Mouse (Mus musculus): Measurements from ENCODE around the gene Tubg1.

Tubg1 gene

DNA sequence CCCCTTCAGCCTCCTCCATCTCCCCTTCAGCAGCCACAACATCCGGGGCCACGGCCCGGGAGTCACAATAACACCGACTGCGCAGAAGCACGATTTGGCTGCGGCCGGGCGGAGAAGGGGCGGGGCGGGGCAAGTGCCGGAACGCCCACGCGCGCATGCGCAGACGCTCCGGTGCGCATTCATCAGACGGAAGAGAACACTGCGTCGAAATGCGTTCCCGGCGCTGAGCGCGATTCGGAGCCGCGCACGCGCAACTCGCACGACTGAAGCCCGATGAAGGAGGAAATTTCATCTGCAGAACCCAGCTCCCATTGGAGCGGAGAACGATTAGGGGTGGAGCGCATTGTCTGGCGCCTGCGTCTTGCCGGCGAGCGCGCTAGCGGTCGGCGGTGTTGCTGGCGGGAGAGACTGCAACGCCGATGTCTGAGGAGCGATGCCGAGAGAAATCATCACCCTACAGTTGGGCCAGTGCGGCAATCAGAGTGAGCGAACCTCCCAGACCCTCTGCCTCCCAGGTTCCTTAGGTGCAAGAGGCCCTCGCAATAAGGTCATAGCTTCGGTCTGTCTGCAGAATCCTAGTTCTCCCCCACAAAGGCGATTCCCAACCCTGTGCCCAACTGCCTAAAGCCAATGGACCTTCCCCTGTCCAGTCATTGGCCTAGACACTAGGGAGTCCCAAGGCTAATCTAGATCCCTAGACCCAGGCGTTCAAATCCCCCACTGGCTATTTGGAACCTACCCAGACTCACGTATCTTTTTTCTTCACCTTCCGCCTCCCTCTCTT, at the start of gene Tubg1, which contains the start of gene Retreg3:
Gene Tubg1 (plus strand): TSS at position 178 of the 784 bp plus-strand sequence.
Gene Retreg3 (minus strand): TSS at position 133 of the 784 bp plus-strand sequence.
- peak; percentile 100 for DNase-seq (ENCODE audit: low read depth)

DNA sequence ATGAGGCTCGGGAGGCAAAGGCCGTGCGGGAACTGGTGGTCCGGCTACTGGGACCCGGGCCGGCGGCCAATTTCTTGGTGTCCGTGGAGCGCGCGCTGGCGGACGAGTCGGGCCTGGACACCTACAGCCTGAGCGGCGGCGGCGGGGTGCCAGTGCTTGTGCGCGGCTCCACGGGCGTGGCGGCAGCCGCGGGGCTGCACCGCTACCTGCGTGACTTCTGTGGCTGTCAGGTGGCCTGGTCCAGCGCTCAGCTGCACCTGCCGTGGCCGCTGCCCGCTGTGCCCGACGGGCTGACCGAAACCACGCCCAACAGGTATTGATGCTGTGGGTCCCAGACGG, 49.6 kb upstream of the Tubg1 start:
- DNase-seq (ENCODE audit: low read depth) = no peak

DNA sequence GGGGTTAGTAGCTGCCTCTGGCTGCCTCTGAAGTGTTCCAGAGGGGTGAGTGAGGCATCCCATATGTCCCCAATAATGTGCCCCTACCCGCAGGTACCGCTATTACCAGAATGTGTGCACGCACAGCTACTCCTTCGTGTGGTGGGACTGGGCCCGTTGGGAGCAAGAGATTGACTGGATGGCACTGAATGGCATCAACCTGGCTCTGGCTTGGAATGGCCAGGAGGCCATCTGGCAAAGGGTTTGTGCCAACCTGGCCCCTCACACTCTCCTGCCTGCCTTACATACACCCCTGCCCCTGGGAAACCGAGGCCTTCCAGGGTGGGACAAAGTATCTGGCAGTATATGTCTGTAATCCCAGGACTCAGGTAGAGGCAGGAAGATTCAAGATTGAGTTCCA, 48.8 kb upstream of the Tubg1 start:
- DNase-seq (ENCODE audit: low read depth) = no peak

DNA sequence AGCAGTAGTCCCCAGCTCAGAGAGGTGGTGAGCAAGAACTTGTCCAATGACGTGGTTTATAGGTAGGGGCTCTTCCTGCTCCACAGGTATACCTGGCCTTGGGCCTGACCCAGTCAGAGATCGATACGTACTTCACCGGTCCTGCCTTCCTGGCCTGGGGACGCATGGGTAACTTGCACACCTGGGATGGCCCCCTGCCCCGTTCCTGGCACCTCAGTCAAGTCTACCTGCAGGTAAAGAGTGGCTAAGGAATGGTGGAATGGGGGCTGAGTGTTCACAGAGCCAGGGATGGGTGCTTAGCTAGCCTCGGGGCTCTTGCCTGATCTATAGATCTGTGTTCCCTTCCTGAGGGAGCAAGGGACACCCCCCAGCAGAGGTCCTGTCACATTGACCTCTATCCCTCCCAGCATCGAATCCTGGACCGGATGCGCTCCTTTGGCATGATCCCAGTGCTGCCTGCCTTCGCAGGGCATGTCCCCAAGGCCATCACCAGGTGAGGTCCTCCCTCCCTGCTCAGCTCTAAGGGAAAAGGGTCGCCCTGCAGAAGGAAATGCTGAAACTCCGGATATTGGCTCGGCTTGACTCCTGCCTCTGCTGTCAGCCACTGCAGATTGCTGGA, 47.8 kb upstream of the Tubg1 start:
- DNase-seq (ENCODE audit: low read depth) = no peak

GRCm38 (mm10) chr11:101078121-101078520, 41.6 kb upstream of the Tubg1 start, which contains the start of gene Hsd17b1:
Gene Hsd17b1 (plus strand): TSS chr11:101078411.
- DNase-seq (ENCODE audit: low read depth) = no peak

DNA sequence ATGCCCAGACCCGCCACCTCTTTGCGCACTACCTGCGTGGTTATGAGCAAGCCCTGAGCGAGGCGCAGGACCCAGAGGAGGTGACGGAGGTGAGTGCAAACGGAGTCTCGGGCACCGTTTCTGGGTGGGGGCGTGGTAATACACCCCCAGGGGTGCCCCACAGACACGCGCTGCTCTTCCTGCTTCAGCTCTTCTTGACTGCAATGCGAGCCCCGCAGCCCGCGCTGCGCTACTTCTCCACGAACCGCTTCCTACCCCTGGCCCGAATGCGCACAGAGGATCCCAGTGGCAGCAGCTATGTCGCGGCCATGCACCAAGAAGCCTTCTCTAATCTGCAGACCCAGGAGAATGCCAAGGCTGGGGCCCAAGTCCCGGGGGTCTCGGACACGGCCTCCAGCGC, 40.0 kb upstream of the Tubg1 start:
- no peak for DNase-seq (ENCODE audit: low read depth)

GRCm38 (mm10) chr11:101080421-101080820, 39.3 kb upstream of the Tubg1 start:
- no peak for DNase-seq (ENCODE audit: low read depth)

- peak; percentile 59 for DNase-seq (ENCODE audit: low read depth)
Observed at GRCm38 (mm10) chr11:101081659-101082058, 38.1 kb upstream of the Tubg1 start.

DNA sequence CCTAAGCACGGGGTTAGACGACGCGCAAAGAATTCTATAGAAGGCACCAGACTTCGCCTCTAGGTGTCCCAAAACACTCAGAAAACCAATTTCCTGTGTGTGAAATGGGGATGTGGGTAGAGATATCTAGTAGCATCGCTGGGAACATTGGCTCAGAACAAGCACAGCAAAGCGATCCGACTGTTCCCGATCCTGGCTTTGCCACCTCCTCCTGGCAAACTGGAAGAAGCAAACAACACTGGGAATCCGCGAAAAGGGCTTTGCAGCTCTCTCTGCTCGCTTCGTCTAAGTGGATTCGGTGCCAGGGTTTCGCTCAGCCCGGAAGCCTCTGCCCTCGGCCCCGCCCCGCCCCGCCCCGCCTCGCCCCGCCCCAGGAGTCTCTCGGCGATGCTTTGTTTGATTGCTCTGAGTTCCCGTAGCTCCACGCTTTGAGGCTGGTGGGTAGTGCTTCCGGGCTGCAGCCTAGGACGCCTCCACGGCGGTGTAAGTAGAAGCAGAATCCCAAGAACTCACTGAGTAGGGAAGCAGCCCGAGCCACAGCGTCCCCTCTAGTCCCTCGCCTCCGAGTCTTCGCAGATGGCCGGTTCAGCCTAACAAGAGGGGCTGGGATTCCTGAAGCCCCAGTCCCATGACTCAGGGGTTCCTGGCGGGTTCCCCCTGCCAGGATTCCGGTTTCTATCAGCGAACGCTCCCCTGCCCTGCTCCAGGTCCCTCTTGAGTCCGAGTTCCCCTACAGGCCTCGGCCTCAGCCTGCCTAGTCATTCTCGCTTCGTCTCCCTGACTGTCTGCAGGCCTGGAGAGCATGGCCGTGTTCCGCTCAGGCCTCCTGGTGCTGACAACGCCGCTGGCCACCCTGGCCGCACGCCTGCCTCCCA, 37.3 kb upstream of the Tubg1 start, which contains the start of gene Coasy:
Gene Coasy (plus strand): TSS at position 358 of the 875 bp plus-strand sequence.
- peak; percentile 93 for DNase-seq (ENCODE audit: low read depth)

GRCm38 (mm10) chr11:101083083-101083697, 36.5 kb upstream of the Tubg1 start:
- DNase-seq (ENCODE audit: low read depth) = peak; percentile 61

DNA sequence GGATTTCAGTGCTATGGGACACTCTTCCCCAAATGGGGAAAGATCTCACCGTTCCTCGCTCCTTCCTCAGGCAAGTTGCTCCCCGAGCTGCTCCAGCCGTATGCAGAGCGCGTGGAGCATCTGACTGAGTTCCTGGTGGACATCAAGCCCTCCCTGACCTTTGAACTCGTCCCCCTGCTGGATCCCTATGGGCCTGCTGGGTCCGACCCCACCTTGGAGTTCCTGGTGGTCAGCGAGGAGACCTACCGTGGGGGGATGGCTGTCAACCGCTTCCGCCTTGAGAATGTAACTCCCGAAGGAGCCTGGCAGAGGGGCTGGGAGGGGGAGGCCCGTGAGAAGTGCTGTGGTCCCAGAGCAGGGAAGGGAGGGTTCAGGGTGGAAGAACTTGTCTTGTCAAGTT, 35.5 kb upstream of the Tubg1 start:
- DNase-seq (ENCODE audit: low read depth) = no peak

- DNase-seq (ENCODE audit: low read depth) = no peak
Observed at GRCm38 (mm10) chr11:101084811-101085210, 34.9 kb upstream of the Tubg1 start.

- no peak for DNase-seq (ENCODE audit: low read depth)
Observed at GRCm38 (mm10) chr11:101085617-101086322, 34.0 kb upstream of the Tubg1 start.

DNA sequence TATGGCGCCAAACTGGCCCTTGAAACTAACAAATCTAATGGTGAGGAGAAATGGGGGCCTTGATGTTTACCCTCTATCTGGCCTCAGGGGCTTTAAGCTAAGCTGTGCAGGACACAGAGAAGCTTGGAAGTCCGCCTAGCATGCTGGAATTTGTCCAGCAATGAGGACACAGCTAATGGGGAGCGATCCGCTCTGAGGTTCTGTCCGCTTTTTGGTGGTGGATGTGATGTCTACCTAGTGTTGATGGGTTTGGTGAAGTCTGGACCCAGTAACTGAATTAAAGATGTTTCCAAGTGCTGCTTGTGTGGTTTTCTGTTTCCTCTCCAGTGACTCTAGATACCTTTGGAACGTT, 33.4 kb upstream of the Tubg1 start:
- no peak for DNase-seq (ENCODE audit: low read depth)

DNA sequence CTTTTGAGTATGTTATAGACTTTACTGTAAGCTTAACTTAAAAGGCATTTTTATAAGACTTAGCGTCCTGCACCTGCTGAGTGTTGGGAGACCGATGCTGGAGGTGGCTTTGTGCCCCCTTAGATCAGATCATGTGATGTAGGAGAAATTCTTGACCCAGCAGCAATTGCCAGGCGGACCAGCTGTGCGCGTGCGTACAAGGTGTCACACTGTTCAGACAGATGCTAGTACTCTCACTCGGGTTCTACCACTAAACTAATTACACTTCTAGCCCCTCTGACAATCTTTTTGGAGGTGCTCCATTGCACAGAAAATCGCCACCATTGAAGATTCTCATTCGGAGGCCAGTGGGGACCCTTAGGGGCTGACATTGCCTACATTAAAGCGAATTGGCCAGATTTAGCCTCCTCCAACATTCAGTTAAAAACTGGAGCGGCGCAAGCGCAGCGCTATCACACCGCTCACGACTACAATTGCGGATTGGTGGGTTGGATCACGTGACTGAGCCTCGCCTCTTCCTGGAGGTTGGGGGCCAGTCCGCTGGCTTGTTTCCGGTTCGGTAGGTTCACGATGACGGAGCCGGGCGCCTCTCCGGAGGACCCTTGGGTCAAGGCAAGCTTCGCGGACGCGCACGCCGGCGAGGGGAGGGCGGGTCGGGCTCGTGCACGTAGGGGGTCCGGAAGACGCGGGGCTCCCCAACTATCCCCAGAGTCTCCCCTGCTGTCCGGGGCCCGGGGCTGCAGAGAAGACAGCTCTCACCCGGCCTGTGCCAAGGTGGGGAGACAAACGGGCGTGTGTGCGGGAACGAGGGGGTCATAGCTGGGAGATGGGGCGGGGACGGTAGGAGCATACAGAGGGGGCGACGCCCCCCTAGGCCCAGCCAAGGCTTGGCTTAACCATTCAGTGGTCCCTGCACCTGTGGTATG, 32.7 kb upstream of the Tubg1 start, which contains the start of gene Mlx:
Gene Mlx (plus strand): TSS at position 522 of the 926 bp plus-strand sequence.
- DNase-seq (ENCODE audit: low read depth) = peak; percentile 95

GRCm38 (mm10) chr11:101087682-101088055, 32.1 kb upstream of the Tubg1 start:
- peak; percentile 6 for DNase-seq (ENCODE audit: low read depth)

DNA sequence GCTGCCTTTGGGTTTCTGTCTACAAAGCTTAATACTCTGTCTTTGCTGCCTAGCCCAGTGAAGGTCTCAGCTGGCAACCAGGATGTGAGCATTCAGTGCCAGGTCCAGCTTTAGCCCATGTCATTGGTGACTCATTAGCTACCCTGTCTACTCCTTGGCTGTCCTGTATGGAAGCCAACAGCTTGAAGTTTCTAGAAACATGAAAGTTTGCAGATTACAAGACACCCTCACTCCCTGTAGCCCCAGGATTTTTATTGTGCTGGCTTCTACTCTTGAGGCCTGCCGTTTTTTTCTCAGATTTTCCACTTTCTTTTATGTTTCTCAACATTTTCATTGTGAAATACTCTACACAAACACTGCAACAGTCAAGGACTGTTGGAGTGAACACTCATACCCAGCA, 29.8 kb upstream of the Tubg1 start:
- DNase-seq (ENCODE audit: low read depth) = peak; percentile 19

GRCm38 (mm10) chr11:101094930-101095313, 24.8 kb upstream of the Tubg1 start:
- DNase-seq (ENCODE audit: low read depth) = no peak

- DNase-seq (ENCODE audit: low read depth) = peak; percentile 97
Observed at GRCm38 (mm10) chr11:101095314-101096024, 24.3 kb upstream of the Tubg1 start, which contains the start of gene Psmc3ip. Gene Psmc3ip (minus strand): TSS chr11:101095436.

DNA sequence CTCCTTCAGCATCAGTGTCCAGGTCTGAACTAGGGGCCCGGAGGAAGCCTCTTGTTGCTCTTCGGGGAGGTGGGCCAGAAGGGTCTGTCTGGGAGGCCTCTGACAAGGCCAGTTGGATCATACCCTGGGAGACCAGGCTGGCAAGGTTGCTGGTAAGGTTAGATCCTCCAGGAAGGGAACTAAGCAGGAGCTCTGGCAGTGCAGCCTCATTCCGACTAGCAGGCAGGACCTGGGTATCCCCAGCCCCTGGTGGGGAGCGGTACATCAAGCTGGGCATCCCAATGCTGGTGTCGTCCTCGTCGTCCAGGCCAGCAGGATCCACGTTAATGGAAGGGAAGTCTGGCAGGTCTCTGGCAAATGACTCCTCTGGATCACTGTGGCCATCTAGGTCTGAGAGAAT, 21.5 kb upstream of the Tubg1 start:
- DNase-seq (ENCODE audit: low read depth) = no peak

All from NIH3T3 (cell line).